Mouse (Mus musculus): ENCODE results near the gene Tnnt3.

- no peak for TF ChIP-seq CTCF (conservative IDR thresholded peaks at IDR 0.05; ENCODE audit: low read length)
- TF ChIP-seq POU5F1 (IDR thresholded peaks at IDR 0.05; ENCODE audit: borderline replicate concordance, low read length), result no peak
- no peak for TF ChIP-seq NANOG (IDR thresholded peaks at IDR 0.05; ENCODE audit: borderline replicate concordance, low read length)
Measured at GRCm38 (mm10) chr7:142535116-142535515, 36.5 kb downstream of the Tnnt3 start.
